Mouse (Mus musculus) heart, adult 2 months (tissue): ENCODE measurements around the gene Ogdh.

ENCODE experiments used
- CTCF ChIP-seq: fragments of 200-600 bp; IDR thresholded peaks from 2 replicates; pipeline ENCODE4 v1.8.1; 2022; ENCODE audit warnings: antibody characterized with exemption, mild to moderate bottlenecking, moderate library complexity
- EP300 ChIP-seq: fragments of 200-500 bp; IDR thresholded peaks from 2 replicates; pipeline ENCODE4 v1.6.1; 2011; ENCODE audit warnings: low read depth, low read length, control low read depth; ENCODE audit not compliant: insufficient read depth

- TF ChIP-seq EP300: no peak
- no peak for TF ChIP-seq CTCF
Measured at GRCm38 (mm10) chr11:6266621-6267020, 24.8 kb upstream of the Ogdh start.
